Comparison of ENCODE assay signal across 19 mouse cellular contexts in the genomic region with DNA sequence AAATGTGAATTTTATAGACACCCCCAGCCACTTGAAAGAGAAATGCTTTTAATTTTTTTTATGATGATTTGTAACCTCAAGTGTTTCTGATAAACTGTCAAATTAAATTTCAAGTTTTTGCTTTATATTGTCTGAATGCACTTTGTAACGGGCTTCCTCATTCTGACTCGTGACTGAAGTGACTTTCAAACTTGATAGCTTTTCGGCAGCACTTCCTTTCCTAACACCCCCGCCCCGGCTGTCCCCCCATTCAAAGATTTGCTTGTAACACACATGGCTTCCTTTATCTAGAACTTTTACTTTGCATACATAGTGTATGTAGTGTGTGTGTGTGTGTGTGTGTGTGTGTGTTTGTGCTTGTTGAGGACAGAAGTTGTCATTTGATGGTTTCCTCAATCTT. TPM values are rescaled to one million over a fixed set of nuclear protein-coding genes. Genes with fewer than 3 reads are reported as not detected.
DNase-seq lines count a peak whose midpoint lies in the region; ATAC-seq and TF ChIP-seq lines count a peak whose summit lies in the region.
"Had no signal": no experiment of that assay in that cellular context is flagged by ENCODE, and none has a peak within 500 bp of the region (broad histone marks: within the 10 kb centered on the region; RNA-seq: fewer than 3 reads in every experiment).

No protein-coding gene starts in this region.

- peak; percentile 40; the same call in 1 of the 2 replicates for ATAC-seq in granulocyte monocyte progenitor cell, adult 5-6 weeks (replicated peaks; ENCODE audit: poor library complexity, severe bottlenecking)
- ATAC-seq in lung, postnatal 0 days = no peak
- ATAC-seq: forebrain, embryonic 16.5 days had no signal

- H3K4me3 ChIP-seq in lung, postnatal 0 days (ENCODE audit: low read depth, low read length) = no peak overlapping the region
- H3K4me3 ChIP-seq: embryonic facial prominence, embryonic 12.5 days; heart, embryonic 12.5 days; hindbrain, embryonic 10.5 days had no signal

- H3K36me3 ChIP-seq in splenic B cell, adult 2 months (ENCODE audit: control insufficient read depth, insufficient read depth, low read length, poor library complexity, severe bottlenecking) = no peaks in the 10 kb centered on the region
- no peaks in the 10 kb centered on the region for H3K36me3 ChIP-seq in lung, postnatal 0 days (ENCODE audit: insufficient read depth, low read length)
- H3K36me3 ChIP-seq: embryonic facial prominence, embryonic 12.5 days; heart, embryonic 12.5 days; hindbrain, embryonic 10.5 days had no signal

- H3K27ac ChIP-seq in lung, postnatal 0 days (ENCODE audit: low read length) = no peak overlapping the region
- H3K27ac ChIP-seq: embryonic facial prominence, embryonic 12.5 days; hindbrain, embryonic 10.5 days; hindbrain, embryonic 14.5 days had no signal

- peak; percentile 31 to 38 for DNase-seq in spleen, postnatal 36 days (ENCODE audit: low spot score in 2 of 2)
- no peak for DNase-seq in spleen, adult 18-20 months
- peak; percentile 47 to 59 for DNase-seq in B cell, adult 2 months
- peak; percentile 65 for DNase-seq in splenic B cell, adult 2 months (ENCODE audit: low read depth, low spot score)
- no peak for DNase-seq in frontal cortex, adult 2 months (ENCODE audit: extremely low spot score in 1 of 2, low spot score in 1 of 2)
- DNase-seq in adipocyte (ENCODE audit: low spot score) = no peak
- no peak for DNase-seq in lung, postnatal 0 days (ENCODE audit: low spot score)
- DNase-seq: adrenal gland, postnatal 10 days; cerebellum, adult 11 months; cerebellum, adult 8-10 months; cerebellum, postnatal 14 days; gastrocnemius, postnatal 14 days had no signal

- H3K9ac ChIP-seq in lung, postnatal 0 days (replicated peaks; ENCODE audit: low read depth) = no peak overlapping the region
- H3K9ac ChIP-seq: embryonic facial prominence, embryonic 12.5 days; heart, embryonic 12.5 days; hindbrain, embryonic 14.5 days had no signal

- TF ChIP-seq CTCF in lung, postnatal 0 days (IDR thresholded peaks at IDR 0.05) = no peak

- no peaks in the 10 kb centered on the region for H3K4me1 ChIP-seq in lung, postnatal 0 days (ENCODE audit: insufficient read depth, low read depth, low read length)
- H3K4me1 ChIP-seq: embryonic facial prominence, embryonic 12.5 days; heart, embryonic 12.5 days; hindbrain, embryonic 10.5 days had no signal

- H3K27me3 ChIP-seq in splenic B cell, adult 2 months (ENCODE audit: control insufficient read depth, insufficient read depth, low read length, poor library complexity, severe bottlenecking) = no peaks in the 10 kb centered on the region
- no peaks in the 10 kb centered on the region for H3K27me3 ChIP-seq in lung, postnatal 0 days (replicated peaks; ENCODE audit: insufficient read depth, low read length)
- H3K27me3 ChIP-seq: CH12.LX; embryonic facial prominence, embryonic 12.5 days; heart, embryonic 12.5 days had no signal

- no peaks in the 10 kb centered on the region for H3K9me3 ChIP-seq in lung, postnatal 0 days (ENCODE audit: low read length)
- H3K9me3 ChIP-seq: embryonic facial prominence, embryonic 12.5 days; heart, embryonic 12.5 days; hindbrain, embryonic 10.5 days had no signal

- TF ChIP-seq EP300 in lung, postnatal 0 days (IDR thresholded peaks at IDR 0.05) = no peak

- WGBS in lung, postnatal 0 days = 39% methylated on average over 5 of the region's 5 CpGs

- no peak overlapping the region for H3K4me2 ChIP-seq in lung, postnatal 0 days (replicated peaks; ENCODE audit: low read depth, low read length)
- H3K4me2 ChIP-seq: embryonic facial prominence, embryonic 12.5 days; heart, embryonic 12.5 days; hindbrain, embryonic 14.5 days had no signal

RNA-seq across cellular contexts. Expression of a gene that starts 41.6 kb away (rescaled TPM):
- 260 and 308 TPM in 2 replicates for total RNA-seq in granulocyte monocyte progenitor cell, adult 5-6 weeks (2014; fragmentation: Nextera tagmentation)
- 398 and 447 TPM in 2 replicates for total RNA-seq in granulocyte monocyte progenitor cell, adult 5-6 weeks (2017)
- polyA plus RNA-seq in frontal cortex, adult 2 months (2012; rRNA removed) = 167 TPM in 2 replicates
- polyA plus RNA-seq in lung, postnatal 0 days (2015; fragmentation: Nextera tagmentation; extraction: Ambion mirVana) = 127 and 133 TPM in 2 replicates

Comparison
In these comparisons a context has a peak if more than half of its experiments do, and no peak if none do; other contexts are left out.
1. DNase-seq: peak in spleen, postnatal 36 days (2 of 2), B cell, adult 2 months (2 of 2) and splenic B cell, adult 2 months (single experiment); none in spleen, adult 18-20 months (0 of 2), frontal cortex, adult 2 months (0 of 2), adipocyte (single experiment) and lung, postnatal 0 days (single experiment).